Mouse (Mus musculus) heart, adult 11 months (tissue): ENCODE measurements around the gene Gm7138.
"Not testable (repeated sequence)": the region's sequence is repeated elsewhere in the genome, so short reads cannot be mapped to it uniquely, and the experiment has no call there.

Experiments used
- DNase-seq: peaks from one replicate; pipeline ENCODE4 v3.0.0; 2022

Gene Gm7138

GRCm38 (mm10) chr10:77741924-77742688 lies 34.6 kb downstream of the Gm7138 start, which contains the start of gene Gm18596:
Gene Gm18596 (minus strand): TSS chr10:77742638.
- DNase-seq = not testable (repeated sequence)

GRCm38 (mm10) chr10:77738929-77739328 lies 37.8 kb downstream of the Gm7138 start:
- DNase-seq = no peak

- DNase-seq = no peak
These were observed 40.8 kb downstream of the Gm7138 start for GRCm38 (mm10) chr10:77735928-77736327.

DNA sequence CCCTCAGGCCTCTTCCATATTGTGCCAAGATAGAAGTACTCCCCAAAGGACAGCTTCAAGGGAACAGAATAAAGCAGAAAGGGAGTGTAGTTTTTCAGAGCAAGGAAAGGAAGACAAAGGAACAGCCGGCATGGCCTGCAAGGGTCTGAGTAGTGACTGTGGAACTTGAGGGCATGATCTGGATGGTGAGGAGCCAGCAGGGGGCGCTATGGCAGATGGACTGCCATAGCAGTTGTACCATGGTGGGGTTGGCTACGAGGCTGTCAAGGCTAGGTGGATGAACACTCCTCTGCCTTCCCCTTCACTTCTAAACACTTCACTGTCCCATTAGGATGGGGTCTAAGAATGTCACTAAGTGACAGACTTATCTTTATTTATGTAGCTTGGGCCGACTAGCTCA lies 47.5 kb downstream of the Gm7138 start:
- no peak for DNase-seq

- no peak for DNase-seq
These were observed 48.5 kb downstream of the Gm7138 start for GRCm38 (mm10) chr10:77728280-77728679.
